20 mouse cellular contexts compared by ENCODE assay signal in the genomic region with DNA sequence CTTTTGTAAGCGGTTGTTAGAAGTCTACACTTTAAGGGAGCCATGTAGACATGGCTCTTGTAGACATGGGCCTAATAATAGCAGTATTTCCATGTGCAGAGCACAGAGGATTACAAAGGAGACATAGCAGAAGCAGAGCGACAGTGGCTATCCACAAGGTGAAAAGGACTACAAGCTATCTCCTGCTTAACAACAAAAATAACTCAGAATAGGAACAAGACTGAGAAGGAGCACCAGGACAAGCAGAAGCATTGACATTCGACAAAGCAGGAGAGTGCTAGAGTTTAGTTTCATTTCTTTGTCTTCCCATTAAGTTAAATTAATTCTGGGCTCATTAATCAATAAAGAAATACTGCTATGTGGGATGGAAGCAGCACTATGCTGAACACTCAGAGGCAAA.
DNase-seq lines count a peak whose midpoint lies in the region; ATAC-seq lines count a peak whose summit lies in the region.
"Had no signal": no experiment of that assay in that cellular context is flagged by ENCODE, and none has a peak within 500 bp of the region (broad histone marks: within the 10 kb centered on the region; RNA-seq: fewer than 3 reads in every experiment).

No protein-coding gene starts in this region.

- no peak for ATAC-seq in heart, embryonic 12.5 days (ENCODE audit: insufficient number of reproducible peaks, low FRiP score)
- no peak; the same call in 1 of the 2 replicates for ATAC-seq in heart, embryonic 14.5 days (ENCODE audit: insufficient number of reproducible peaks, insufficient read depth, low FRiP score, low read depth)
- 0 out of 2 replicates have a peak, but pooled peaks have one; percentile 45 for ATAC-seq in heart, embryonic 16.5 days (replicated peaks; ENCODE audit: extremely low read depth, insufficient read depth, low FRiP score)
- ATAC-seq: activated CD4-positive, CD25-positive, alpha-beta regulatory T cell, adult 4 months; forebrain, postnatal 0 days; intestine, embryonic 16.5 days; Patski had no signal

- peaks cover 12% of the 10 kb centered on the region; the same call in 1 of the 2 replicates for H3K36me3 ChIP-seq in heart, embryonic 12.5 days
- H3K36me3 ChIP-seq in heart, embryonic 14.5 days (ENCODE audit: control insufficient read depth, insufficient read depth, low read length): peaks cover 23% of the 10 kb centered on the region
- peaks cover 8% of the 10 kb centered on the region; the same call in 1 of the 2 replicates for H3K36me3 ChIP-seq in heart, embryonic 16.5 days (ENCODE audit: control insufficient read depth, insufficient read depth)
- H3K36me3 ChIP-seq: hindbrain, embryonic 15.5 days had no signal

- no peak overlapping the region for H3K4me3 ChIP-seq in heart, embryonic 12.5 days
- H3K4me3 ChIP-seq in heart, embryonic 14.5 days (ENCODE audit: control insufficient read depth in 1 of 2, insufficient read depth in 1 of 2, low read depth in 1 of 2, low read length in 2 of 2): no peak overlapping the region
- H3K4me3 ChIP-seq in heart, embryonic 16.5 days (ENCODE audit: low read length): no peak overlapping the region
- H3K4me3 ChIP-seq: embryonic facial prominence, embryonic 12.5 days; hindbrain, embryonic 15.5 days had no signal

- H3K9me3 ChIP-seq in heart, embryonic 12.5 days (replicated peaks): no peaks in the 10 kb centered on the region
- H3K9me3 ChIP-seq in heart, embryonic 14.5 days (ENCODE audit: control insufficient read depth, low read length): no peaks in the 10 kb centered on the region
- H3K9me3 ChIP-seq in heart, embryonic 16.5 days (replicated peaks; ENCODE audit: control insufficient read depth, low read length): no peaks in the 10 kb centered on the region
- H3K9me3 ChIP-seq: embryonic facial prominence, embryonic 12.5 days; hindbrain, embryonic 15.5 days had no signal

- intact Hi-C loops in heart, postnatal 25 days (cut with DNase I): loop anchor here (10.0 kb wide), 2 partner anchors 59 to 61 kb away; no protein-coding TSS in a partner anchor

- peaks cover 22% of the 10 kb centered on the region for H3K4me1 ChIP-seq in heart, embryonic 12.5 days (replicated peaks)
- peaks cover 2 to 22% of the 10 kb centered on the region in 2 experiments; a peak in 3 of 4 replicates for H3K4me1 ChIP-seq in heart, embryonic 14.5 days (ENCODE audit: control insufficient read depth in 2 of 2, insufficient read depth in 2 of 2, low read length in 2 of 2)
- peaks cover 20% of the 10 kb centered on the region for H3K4me1 ChIP-seq in heart, embryonic 16.5 days (ENCODE audit: control insufficient read depth, insufficient read depth, low read length)

- peak; percentile 89 for DNase-seq in heart, adult 11 months
- no peak for DNase-seq in heart, postnatal 4 days
- no peak for DNase-seq in heart, postnatal 25 days (ENCODE audit: low spot score)
- DNase-seq in ovary, postnatal 36 days (ENCODE audit: low spot score): no peak
- DNase-seq: adrenal gland, postnatal 14 days; cerebellum, adult 11-12 months; cerebellum, adult 9-10 months; cerebellum, postnatal 25 days; forebrain, postnatal 0 days; gastrocnemius, postnatal 36 days; kidney, adult 2 months had no signal

- no peak overlapping the region for H3K9ac ChIP-seq in heart, embryonic 12.5 days
- H3K9ac ChIP-seq in heart, embryonic 14.5 days (ENCODE audit: low read length): no peak overlapping the region
- no peak overlapping the region for H3K9ac ChIP-seq in heart, embryonic 16.5 days (ENCODE audit: low read length)
- H3K9ac ChIP-seq: embryonic facial prominence, embryonic 12.5 days; forebrain, postnatal 0 days; hindbrain, embryonic 15.5 days had no signal

- no peak overlapping the region; the same call in 1 of the 2 replicates for H3K4me2 ChIP-seq in heart, embryonic 12.5 days
- peak overlapping the region; percentile 43; the same call in 1 of the 2 replicates for H3K4me2 ChIP-seq in heart, embryonic 14.5 days (ENCODE audit: low read length)
- H3K4me2 ChIP-seq in heart, embryonic 16.5 days (ENCODE audit: low read depth, low read length): peak overlapping the region; percentile 49
- H3K4me2 ChIP-seq: embryonic facial prominence, embryonic 12.5 days; hindbrain, embryonic 15.5 days had no signal

- peak overlapping the region; percentile 87 for H3K27ac ChIP-seq in heart, embryonic 12.5 days (ENCODE audit: poor library complexity, severe bottlenecking)
- peak overlapping the region; percentile 82 to 84 for H3K27ac ChIP-seq in heart, embryonic 14.5 days (replicated peaks in 1 of 2; ENCODE audit: control insufficient read depth in 1 of 2, insufficient read depth in 1 of 2, low read depth in 2 of 2, low read length in 2 of 2)
- H3K27ac ChIP-seq in heart, embryonic 16.5 days (ENCODE audit: low read length): peak overlapping the region; percentile 88
- H3K27ac ChIP-seq: embryonic facial prominence, embryonic 12.5 days; hindbrain, embryonic 15.5 days had no signal

- WGBS in heart, embryonic 12.5 days: 49% methylated on average over 3 of the region's 3 CpGs
- 43% methylated on average over 3 of the region's 3 CpGs for WGBS in heart, embryonic 14.5 days
- 50% methylated on average over 3 of the region's 3 CpGs for WGBS in heart, embryonic 16.5 days

- no peaks in the 10 kb centered on the region for H3K27me3 ChIP-seq in heart, embryonic 12.5 days (replicated peaks)
- no peaks in the 10 kb centered on the region for H3K27me3 ChIP-seq in heart, embryonic 14.5 days (ENCODE audit: control insufficient read depth, insufficient read depth, low read length)
- no peaks in the 10 kb centered on the region for H3K27me3 ChIP-seq in heart, embryonic 16.5 days (ENCODE audit: control insufficient read depth, insufficient read depth, low read length)
- H3K27me3 ChIP-seq: CH12.LX; embryonic facial prominence, embryonic 12.5 days; hindbrain, embryonic 15.5 days; Patski had no signal
